Mouse (Mus musculus) heart, postnatal 14 days (tissue): ENCODE results near the gene AC192777.2. TPM values are rescaled to one million over a fixed set of nuclear protein-coding genes. Genes with fewer than 3 reads are reported as not detected.
"Not testable (repeated sequence)": the region's sequence is repeated elsewhere in the genome, so short reads cannot be mapped to it uniquely, and the experiment has no call there.

Experiments
- DNase-seq, 2 experiments: peaks; one replicate each; pipeline ENCODE4 v3.0.0; 2021 to 2022
- intact Hi-C: fragments of 180-260 bp; cut with DNase I; formaldehyde crosslinking; loops from one replicate; pipeline ENCODE4 v1.15.1; 2025
- long read RNA-seq, 2 experiments: library from polyadenylated mRNA; stranded (forward); transcript quantifications; one replicate each; pipeline ENCODE4 v2.0.0; 2021
- microRNA-seq, 2 experiments: library from miRNA; unstranded; fragments of <30 nt; microRNA quantifications; one replicate each; pipeline ENCODE4 v1.2.0; 2021 to 2022
- total RNA-seq, 2 experiments: library from RNA; stranded (reverse); gene quantifications; 2 replicates each; pipeline ENCODE4 v1.2.3; 2021

The AC192777.2 gene
- not detected for total RNA-seq
- long read RNA-seq, experiment 1, result 0 reads
- long read RNA-seq, experiment 2, result 0 reads

DNA sequence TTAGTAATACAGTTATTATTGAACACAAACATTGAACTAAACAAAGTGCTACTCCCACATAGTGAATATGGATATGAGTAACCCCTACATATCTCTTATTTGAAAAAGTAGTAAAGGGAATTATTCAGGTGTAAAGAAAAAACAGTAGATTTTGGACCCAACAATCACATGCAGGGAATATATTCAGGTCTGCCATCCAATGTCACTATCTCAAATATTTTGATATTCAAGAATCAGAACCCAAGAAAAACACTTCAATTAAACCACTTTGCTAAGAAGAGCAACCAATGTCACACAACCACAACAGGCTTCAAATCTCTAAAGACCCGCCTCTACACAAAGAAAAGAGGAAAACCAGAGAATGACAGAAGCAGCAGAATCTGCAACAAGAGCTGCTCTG lies at the start of gene AC192777.2:
TSS of gene AC192777.2 (plus strand) at position 301 of the 400 bp plus-strand sequence.
- DNase-seq, intact Hi-C loops: not testable (repeated sequence)

DNA sequence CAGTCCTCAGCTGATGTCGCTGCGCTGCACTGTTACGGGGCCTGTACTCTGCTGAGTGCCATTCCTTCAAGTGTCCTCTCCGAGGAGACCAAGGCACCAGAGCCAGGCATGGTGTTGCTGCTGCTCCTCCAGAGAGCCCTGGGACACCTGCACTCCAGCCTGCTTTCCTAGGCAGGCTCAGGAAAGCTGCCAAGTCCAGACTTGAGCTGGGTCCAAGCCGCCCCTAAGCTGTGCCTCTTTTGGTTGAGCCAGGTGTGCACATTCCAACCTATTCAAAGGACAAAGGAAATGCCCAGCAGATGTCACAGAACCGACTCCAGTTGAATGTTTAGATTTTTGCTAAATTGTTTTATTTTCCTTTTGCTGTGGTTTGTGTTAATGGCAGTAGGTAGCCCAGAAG lies 20.9 kb downstream of the AC192777.2 start:
- DNase-seq, intact Hi-C loops: not testable (repeated sequence)

GRCm38 (mm10) chr17:40116877-40117276 lies 21.6 kb downstream of the AC192777.2 start:
- DNase-seq, intact Hi-C loops: not testable (repeated sequence)

Small RNA genes within 50 kb of the gene (microRNA-seq; reads per million reads assigned to microRNA genes)
- 0 reads per million in 2 experiments for gene Gm26376

Other genes starting within 250 kb of the AC192777.2 start
- gene Esp38, start 144.9 kb upstream of the AC192777.2 start, total RNA-seq, result not detected
- not detected for gene Pgk2, start 113.2 kb downstream of the AC192777.2 start, total RNA-seq
- not detected for gene Crisp3, start 146.8 kb downstream of the AC192777.2 start, total RNA-seq
- not detected for gene Crisp1, start 223.8 kb downstream of the AC192777.2 start, total RNA-seq